Mouse (Mus musculus) regulatory T cell (primary cell): ENCODE measurements at regions not wholly inside any gene's neighbourhood (a gene's known extent, or its start where the extent isn't known, plus 50 kb on each side); places are given as distances from the start of the nearest gene placed in this dataset.

ENCODE experiments used
- in situ Hi-C: fragments of 300-600 bp; cut with MboI, MseI; formaldehyde crosslinking; loops from one replicate; pipeline ENCODE4 v1.15.1; 2025; ENCODE audit warnings: high pct_unique_total_duplicates

- in situ Hi-C loops: loop anchor here (10.0 kb wide), 1 partner anchor 1035 kb away; no protein-coding TSS in a partner anchor
These were observed 475.0 kb upstream of the A730009L09Rik start for GRCm38 (mm10) chr16:84039946-84040345.

GRCm38 (mm10) chr16:84042010-84042449 lies 472.9 kb upstream of the A730009L09Rik start:
- in situ Hi-C loops: no loop called here

GRCm38 (mm10) chr16:84045333-84045732 lies 469.6 kb upstream of the A730009L09Rik start:
- in situ Hi-C loops: no loop called here
